Comparison of ENCODE assay signal across 12 mouse cellular contexts in genomic region chr9:95552175-95552705, GRCm38 (mm10). TPM values are rescaled to one million over a fixed set of nuclear protein-coding genes. Genes with fewer than 3 reads are reported as not detected.
DNase-seq lines count a peak whose midpoint lies in the region; ATAC-seq and TF ChIP-seq lines count a peak whose summit lies in the region.
"Had no signal": no experiment of that assay in that cellular context is flagged by ENCODE, and none has a peak within 500 bp of the region (broad histone marks: within the 10 kb centered on the region; RNA-seq: fewer than 3 reads in every experiment).

No protein-coding gene starts in this region.

- H3K9me3 ChIP-seq in limb, embryonic 12.5 days: no peaks in the 10 kb centered on the region
- H3K9me3 ChIP-seq in limb, embryonic 10.5 days (replicated peaks): no peaks in the 10 kb centered on the region
- no peaks in the 10 kb centered on the region for H3K9me3 ChIP-seq in kidney, postnatal 0 days (replicated peaks; ENCODE audit: low read length)
- H3K9me3 ChIP-seq in liver, postnatal 0 days (ENCODE audit: low read length): no peaks in the 10 kb centered on the region
- H3K9me3 ChIP-seq in midbrain, embryonic 13.5 days: no peaks in the 10 kb centered on the region
- H3K9me3 ChIP-seq: forebrain, embryonic 12.5 days had no signal

- WGBS in limb, embryonic 12.5 days: 68% methylated on average over 10 of the region's 10 CpGs
- WGBS in limb, embryonic 10.5 days: 86% methylated on average over 10 of the region's 10 CpGs
- 74% methylated on average over 10 of the region's 10 CpGs for WGBS in kidney, postnatal 0 days
- whole genome bisulfite sequencing in liver, postnatal 0 days (ENCODE audit: insufficient replicate concordance): 68% methylated on average over 10 of the region's 10 CpGs
- WGBS in midbrain, embryonic 13.5 days: 71% methylated on average over 10 of the region's 10 CpGs

- H3K27me3 ChIP-seq in limb, embryonic 12.5 days: peaks cover 27% of the 10 kb centered on the region
- peaks cover 25% of the 10 kb centered on the region for H3K27me3 ChIP-seq in limb, embryonic 10.5 days (ENCODE audit: low read depth, poor library complexity, severe bottlenecking)
- 0 out of 2 replicates have a peak, but pooled peaks cover 6% of the 10 kb centered on the region for H3K27me3 ChIP-seq in kidney, postnatal 0 days (ENCODE audit: insufficient read depth, low read length)
- no peaks in the 10 kb centered on the region for H3K27me3 ChIP-seq in liver, postnatal 0 days (ENCODE audit: insufficient read depth, low read length)
- peaks cover 16% of the 10 kb centered on the region for H3K27me3 ChIP-seq in midbrain, embryonic 13.5 days

- no peak overlapping the region for H3K4me2 ChIP-seq in limb, embryonic 12.5 days
- no peak overlapping the region for H3K4me2 ChIP-seq in kidney, postnatal 0 days (ENCODE audit: low read length)
- peak overlapping the region; percentile 27; the same call in 1 of the 2 replicates for H3K4me2 ChIP-seq in liver, postnatal 0 days (ENCODE audit: low read depth, low read length)
- no peak overlapping the region for H3K4me2 ChIP-seq in midbrain, embryonic 13.5 days (replicated peaks)
- H3K4me2 ChIP-seq: forebrain, embryonic 12.5 days had no signal

- no peaks in the 10 kb centered on the region for H3K36me3 ChIP-seq in limb, embryonic 12.5 days
- no peaks in the 10 kb centered on the region for H3K36me3 ChIP-seq in limb, embryonic 10.5 days
- no peaks in the 10 kb centered on the region for H3K36me3 ChIP-seq in kidney, postnatal 0 days (ENCODE audit: insufficient read depth, low read length)
- no peaks in the 10 kb centered on the region for H3K36me3 ChIP-seq in liver, postnatal 0 days (replicated peaks; ENCODE audit: insufficient read depth, low read length)
- H3K36me3 ChIP-seq in midbrain, embryonic 13.5 days: no peaks in the 10 kb centered on the region
- H3K36me3 ChIP-seq: forebrain, embryonic 12.5 days had no signal

- H3K9ac ChIP-seq in limb, embryonic 12.5 days (replicated peaks): no peak overlapping the region
- H3K9ac ChIP-seq in kidney, postnatal 0 days (ENCODE audit: low read depth, low read length): no peak overlapping the region
- H3K9ac ChIP-seq in liver, postnatal 0 days (replicated peaks): 0 out of 2 replicates have a peak overlapping the region, but pooled peaks have one; percentile 12
- no peak overlapping the region for H3K9ac ChIP-seq in midbrain, embryonic 13.5 days (replicated peaks)
- H3K9ac ChIP-seq: forebrain, embryonic 12.5 days; liver, embryonic 14.5 days had no signal

- no peak for DNase-seq in limb, embryonic 10.5 days (ENCODE audit: low spot score)
- peak; percentile 77 for DNase-seq in cerebellum, adult 9-10 months
- DNase-seq in kidney, postnatal 0 days (ENCODE audit: low spot score): no peak
- peak; percentile 49 for DNase-seq in liver, postnatal 0 days
- no peak for DNase-seq in layer of hippocampus, postnatal 36 days
- DNase-seq in adrenal gland, adult (ENCODE audit: inconsistent age in 2 of 2, low spot score in 1 of 2): no peak
- DNase-seq: gastrocnemius, postnatal 36 days; heart, postnatal 36 days had no signal

- no peak for TF ChIP-seq CTCF in kidney, postnatal 0 days (IDR thresholded peaks at IDR 0.05; ENCODE audit: low read depth)
- TF ChIP-seq CTCF in liver, postnatal 0 days (IDR thresholded peaks at IDR 0.05; ENCODE audit: low read depth): no peak

- ATAC-seq in limb, embryonic 12.5 days (ENCODE audit: insufficient number of reproducible peaks, insufficient read depth, low FRiP score, low TSS enrichment, low read depth): no peak
- ATAC-seq in kidney, postnatal 0 days (replicated peaks; ENCODE audit: low FRiP score, low read depth): peak; percentile 50
- peak; percentile 12; the same call in 1 of the 2 replicates for ATAC-seq in liver, postnatal 0 days
- ATAC-seq in midbrain, embryonic 13.5 days: no peak

- TF ChIP-seq EP300 in liver, postnatal 0 days (IDR thresholded peaks at IDR 0.05; ENCODE audit: low read depth): 0 out of 2 replicates have a peak, but pooled peaks have one; percentile 32

- H3K27ac ChIP-seq in limb, embryonic 12.5 days: peak overlapping the region; percentile 45; the same call in 1 of the 2 replicates
- H3K27ac ChIP-seq in limb, embryonic 10.5 days: no peak overlapping the region
- no peak overlapping the region for H3K27ac ChIP-seq in kidney, postnatal 0 days
- peak overlapping the region; percentile 92 for H3K27ac ChIP-seq in liver, postnatal 0 days (ENCODE audit: low read depth)
- H3K27ac ChIP-seq in midbrain, embryonic 13.5 days: no peak overlapping the region
- H3K27ac ChIP-seq: forebrain, embryonic 12.5 days; liver, embryonic 14.5 days had no signal

- 0 out of 2 replicates have a peak, but pooled peaks cover 6% of the 10 kb centered on the region for H3K4me1 ChIP-seq in limb, embryonic 12.5 days (replicated peaks)
- H3K4me1 ChIP-seq in limb, embryonic 10.5 days: peaks cover 10% of the 10 kb centered on the region
- H3K4me1 ChIP-seq in kidney, postnatal 0 days (replicated peaks; ENCODE audit: insufficient read depth, low read length): no peaks in the 10 kb centered on the region
- peaks cover 82% of the 10 kb centered on the region for H3K4me1 ChIP-seq in liver, postnatal 0 days (ENCODE audit: insufficient read depth)
- H3K4me1 ChIP-seq in midbrain, embryonic 13.5 days (replicated peaks): no peaks in the 10 kb centered on the region
- H3K4me1 ChIP-seq: forebrain, embryonic 12.5 days had no signal

- H3K4me3 ChIP-seq in limb, embryonic 12.5 days (replicated peaks): no peak overlapping the region
- no peak overlapping the region for H3K4me3 ChIP-seq in limb, embryonic 10.5 days
- H3K4me3 ChIP-seq in kidney, postnatal 0 days (replicated peaks; ENCODE audit: low read depth, low read length): no peak overlapping the region
- H3K4me3 ChIP-seq in liver, postnatal 0 days (ENCODE audit: low read depth, low read length): no peak overlapping the region
- H3K4me3 ChIP-seq in midbrain, embryonic 13.5 days (replicated peaks): no peak overlapping the region
- H3K4me3 ChIP-seq: forebrain, embryonic 12.5 days had no signal

RNA-seq across cellular contexts. Expression of gene Paqr9, which starts 7.2 kb away (rescaled TPM):
- polyA plus RNA-seq in limb, embryonic 12.5 days (2016; fragmentation: Nextera tagmentation; extraction: Ambion mirVana): 0.20 and 0.31 TPM in 2 replicates
- polyA plus RNA-seq in limb, embryonic 10.5 days (2016; fragmentation: Nextera tagmentation; extraction: Ambion mirVana): 0.09 and 0.10 TPM in 2 replicates
- polyA plus RNA-seq in kidney, postnatal 0 days (2015; fragmentation: Nextera tagmentation; extraction: Ambion mirVana): 2.8 TPM in 2 replicates
- polyA plus RNA-seq in liver, postnatal 0 days (2015; fragmentation: Nextera tagmentation; extraction: Ambion mirVana): 63.6 and 68.7 TPM in 2 replicates
- polyA plus RNA-seq in midbrain, embryonic 13.5 days (2015; fragmentation: Nextera tagmentation; extraction: Ambion mirVana): 1.8 and 1.9 TPM in 2 replicates
- 10 to 100 TPM; 50.6 to 51.6 TPM for total RNA-seq in layer of hippocampus, postnatal 36 days (2021)

RNA-seq across cellular contexts. Expression of gene U2surp, which starts 40.4 kb away (rescaled TPM):
- 154 and 175 TPM in 2 replicates for polyA plus RNA-seq in limb, embryonic 12.5 days (2016; fragmentation: Nextera tagmentation; extraction: Ambion mirVana)
- polyA plus RNA-seq in limb, embryonic 10.5 days (2016; fragmentation: Nextera tagmentation; extraction: Ambion mirVana): 124 and 130 TPM in 2 replicates
- polyA plus RNA-seq in kidney, postnatal 0 days (2015; fragmentation: Nextera tagmentation; extraction: Ambion mirVana): 138 and 139 TPM in 2 replicates
- 56.5 and 60.9 TPM in 2 replicates for polyA plus RNA-seq in liver, postnatal 0 days (2015; fragmentation: Nextera tagmentation; extraction: Ambion mirVana)
- 153 and 172 TPM in 2 replicates for polyA plus RNA-seq in midbrain, embryonic 13.5 days (2015; fragmentation: Nextera tagmentation; extraction: Ambion mirVana)
- total RNA-seq in layer of hippocampus, postnatal 36 days (2021): 10 to 100 TPM; 67.0 to 68.8 TPM

Comparison
In these comparisons a context has a peak if more than half of its experiments do, and no peak if none do; other contexts are left out.
1. H3K27ac ChIP-seq: peak in limb, embryonic 12.5 days (single experiment) and liver, postnatal 0 days (single experiment); none in limb, embryonic 10.5 days (single experiment), kidney, postnatal 0 days (single experiment) and midbrain, embryonic 13.5 days (single experiment).
2. ATAC-seq: peak in kidney, postnatal 0 days (single experiment) and liver, postnatal 0 days (single experiment); none in limb, embryonic 12.5 days (single experiment) and midbrain, embryonic 13.5 days (single experiment).
3. DNase-seq: peak in cerebellum, adult 9-10 months (single experiment) and liver, postnatal 0 days (single experiment); none in limb, embryonic 10.5 days (single experiment), kidney, postnatal 0 days (single experiment), layer of hippocampus, postnatal 36 days (0 of 2) and adrenal gland, adult (0 of 2).
4. RNA of gene Paqr9, which starts 7.2 kb away (polyA plus RNA-seq): 63.6 to 68.7 TPM in liver, postnatal 0 days; 2.8 TPM in kidney, postnatal 0 days, 1.8 to 1.9 TPM in midbrain, embryonic 13.5 days, 0.20 to 0.31 TPM in limb, embryonic 12.5 days and 0.09 to 0.10 TPM in limb, embryonic 10.5 days; every median in the first group is over 10 times any median in the second.